Mouse (Mus musculus): ENCODE results near the gene Gimap3. TPM values are rescaled to one million over a fixed set of nuclear protein-coding genes. Genes with fewer than 3 reads are reported as not detected.

Gimap3 gene
- polyA plus RNA-seq (2015; fragmentation: Nextera tagmentation; extraction: Ambion mirVana) = 0.14 and 0.17 TPM in 2 replicates

- no peak within 1 kb of the TSS for H3K9ac ChIP-seq (ENCODE audit: low read length)
- no peaks in the 10 kb centered on the region for H3K4me1 ChIP-seq (ENCODE audit: control insufficient read depth, insufficient read depth, low read length)
- H3K4me2 ChIP-seq (ENCODE audit: low read depth, low read length) = no peak within 1 kb of the TSS
- H3K27me3 ChIP-seq (ENCODE audit: control insufficient read depth, insufficient read depth, low read length) = no peaks in the 10 kb centered on the region
- no peak within 1 kb of the TSS for H3K27ac ChIP-seq (ENCODE audit: low read length)
- no peak within 1 kb of the TSS for H3K4me3 ChIP-seq (replicated peaks; ENCODE audit: low read length)
- no peaks in the 10 kb centered on the region for H3K9me3 ChIP-seq (replicated peaks; ENCODE audit: control insufficient read depth, low read length)
- ATAC-seq (ENCODE audit: insufficient read depth, low FRiP score) = no peak
- H3K36me3 ChIP-seq (ENCODE audit: control insufficient read depth, insufficient read depth, low read length) = no peaks in the 10 kb centered on the region
- WGBS = 89% methylated on average over 3 of the region's 3 CpGs
Measured at GRCm38 (mm10) chr6:48770696-48771095, at the start of gene Gimap3. Gene Gimap3 (minus strand): TSS chr6:48770851.

- Histone ChIP-seq H3K27ac (ENCODE audit: low read length) (no peak overlapping the region), H3K4me1 (ENCODE audit: control insufficient read depth, insufficient read depth, low read length) (no peaks in the 10 kb centered on the region), H3K36me3 (ENCODE audit: control insufficient read depth, insufficient read depth, low read length) (no peaks in the 10 kb centered on the region), H3K4me2 (ENCODE audit: low read depth, low read length) (no peak overlapping the region), H3K27me3 (ENCODE audit: control insufficient read depth, insufficient read depth, low read length) (no peaks in the 10 kb centered on the region), H3K9ac (ENCODE audit: low read length) (no peak overlapping the region), H3K9me3 (replicated peaks; ENCODE audit: control insufficient read depth, low read length) (no peaks in the 10 kb centered on the region; the same call in 1 of the 2 replicates), H3K4me3 (replicated peaks; ENCODE audit: low read length) (no peak overlapping the region)
- ATAC-seq (ENCODE audit: insufficient read depth, low FRiP score) = no peak
- 4% methylated on average over 6 of the region's 6 CpGs for WGBS
Measured at GRCm38 (mm10) chr6:48817815-48818214, 47.2 kb upstream of the Gimap3 start.

- H3K36me3 ChIP-seq (ENCODE audit: control insufficient read depth, insufficient read depth, low read length) = no peaks in the 10 kb centered on the region
- H3K27ac ChIP-seq (ENCODE audit: low read length) = no peak overlapping the region
- H3K9me3 ChIP-seq (replicated peaks; ENCODE audit: control insufficient read depth, low read length) = no peaks in the 10 kb centered on the region; the same call in 1 of the 2 replicates
- no peak overlapping the region for H3K4me3 ChIP-seq (replicated peaks; ENCODE audit: low read length)
- H3K27me3 ChIP-seq (ENCODE audit: control insufficient read depth, insufficient read depth, low read length) = no peaks in the 10 kb centered on the region
- H3K4me2 ChIP-seq (ENCODE audit: low read depth, low read length) = no peak overlapping the region
- no peak overlapping the region for H3K9ac ChIP-seq (ENCODE audit: low read length)
- ATAC-seq (ENCODE audit: insufficient read depth, low FRiP score) = no peak
- no peaks in the 10 kb centered on the region for H3K4me1 ChIP-seq (ENCODE audit: control insufficient read depth, insufficient read depth, low read length)
Measured at GRCm38 (mm10) chr6:48815013-48815412, 44.4 kb upstream of the Gimap3 start.

- H3K4me2 ChIP-seq (ENCODE audit: low read depth, low read length) = no peak overlapping the region
- WGBS = 37% methylated on average over 3 of the region's 3 CpGs
- H3K4me1 ChIP-seq (ENCODE audit: control insufficient read depth, insufficient read depth, low read length) = no peaks in the 10 kb centered on the region
- H3K36me3 ChIP-seq (ENCODE audit: control insufficient read depth, insufficient read depth, low read length) = no peaks in the 10 kb centered on the region
- ATAC-seq (ENCODE audit: insufficient read depth, low FRiP score) = peak; percentile 44; the same call in 1 of the 2 replicates
- peaks cover 3% of the 10 kb centered on the region; the same call in 1 of the 2 replicates for H3K9me3 ChIP-seq (replicated peaks; ENCODE audit: control insufficient read depth, low read length)
- no peak overlapping the region for H3K9ac ChIP-seq (ENCODE audit: low read length)
- no peaks in the 10 kb centered on the region for H3K27me3 ChIP-seq (ENCODE audit: control insufficient read depth, insufficient read depth, low read length)
- H3K4me3 ChIP-seq (replicated peaks; ENCODE audit: low read length) = no peak overlapping the region
- peak overlapping the region; percentile 69; the same call in 1 of the 2 replicates for H3K27ac ChIP-seq (ENCODE audit: low read length)
Measured at GRCm38 (mm10) chr6:48809494-48810219, 39.0 kb upstream of the Gimap3 start.

- Histone ChIP-seq H3K9me3 (replicated peaks; ENCODE audit: control insufficient read depth, low read length) (0 out of 2 replicates have a peak, but pooled peaks cover 3% of the 10 kb centered on the region), H3K9ac (ENCODE audit: low read length) (no peak overlapping the region), H3K4me1 (ENCODE audit: control insufficient read depth, insufficient read depth, low read length) (no peaks in the 10 kb centered on the region), H3K4me3 (replicated peaks; ENCODE audit: low read length) (no peak overlapping the region), H3K27ac (ENCODE audit: low read length) (no peak overlapping the region), H3K4me2 (ENCODE audit: low read depth, low read length) (no peak overlapping the region), H3K36me3 (ENCODE audit: control insufficient read depth, insufficient read depth, low read length) (no peaks in the 10 kb centered on the region), H3K27me3 (ENCODE audit: control insufficient read depth, insufficient read depth, low read length) (no peaks in the 10 kb centered on the region)
- 92% methylated on average over 3 of the region's 3 CpGs for WGBS
- ATAC-seq (ENCODE audit: insufficient read depth, low FRiP score) = no peak
Measured at GRCm38 (mm10) chr6:48806746-48807145, 36.1 kb upstream of the Gimap3 start.

GRCm38 (mm10) chr6:48804346-48804745 lies 33.7 kb upstream of the Gimap3 start:
- Histone ChIP-seq H3K27ac (ENCODE audit: low read length) (no peak overlapping the region), H3K4me2 (ENCODE audit: low read depth, low read length) (no peak overlapping the region), H3K4me1 (ENCODE audit: control insufficient read depth, insufficient read depth, low read length) (no peaks in the 10 kb centered on the region), H3K9ac (ENCODE audit: low read length) (no peak overlapping the region), H3K9me3 (replicated peaks; ENCODE audit: control insufficient read depth, low read length) (0 out of 2 replicates have a peak, but pooled peaks cover 3% of the 10 kb centered on the region), H3K4me3 (replicated peaks; ENCODE audit: low read length) (no peak overlapping the region), H3K27me3 (ENCODE audit: control insufficient read depth, insufficient read depth, low read length) (no peaks in the 10 kb centered on the region), H3K36me3 (ENCODE audit: control insufficient read depth, insufficient read depth, low read length) (no peaks in the 10 kb centered on the region)
- ATAC-seq (ENCODE audit: insufficient read depth, low FRiP score) = no peak
- WGBS = 87% methylated on average over 5 of the region's 5 CpGs

GRCm38 (mm10) chr6:48803406-48804051 lies 32.9 kb upstream of the Gimap3 start:
- Histone ChIP-seq H3K4me3 (replicated peaks; ENCODE audit: low read length) (no peak overlapping the region), H3K9me3 (replicated peaks; ENCODE audit: control insufficient read depth, low read length) (0 out of 2 replicates have a peak, but pooled peaks cover 3% of the 10 kb centered on the region), H3K4me1 (ENCODE audit: control insufficient read depth, insufficient read depth, low read length) (no peaks in the 10 kb centered on the region), H3K27me3 (ENCODE audit: control insufficient read depth, insufficient read depth, low read length) (no peaks in the 10 kb centered on the region), H3K36me3 (ENCODE audit: control insufficient read depth, insufficient read depth, low read length) (no peaks in the 10 kb centered on the region), H3K9ac (ENCODE audit: low read length) (no peak overlapping the region), H3K27ac (ENCODE audit: low read length) (no peak overlapping the region), H3K4me2 (ENCODE audit: low read depth, low read length) (no peak overlapping the region)
- no peak for ATAC-seq (ENCODE audit: insufficient read depth, low FRiP score)

GRCm38 (mm10) chr6:48801897-48802296 lies 31.2 kb upstream of the Gimap3 start:
- H3K9ac ChIP-seq (ENCODE audit: low read length) = no peak overlapping the region
- no peak overlapping the region for H3K4me2 ChIP-seq (ENCODE audit: low read depth, low read length)
- WGBS = 88% methylated on average over 1 of the region's 1 CpGs
- no peaks in the 10 kb centered on the region for H3K27me3 ChIP-seq (ENCODE audit: control insufficient read depth, insufficient read depth, low read length)
- H3K27ac ChIP-seq (ENCODE audit: low read length) = no peak overlapping the region
- ATAC-seq (ENCODE audit: insufficient read depth, low FRiP score) = no peak
- 0 out of 2 replicates have a peak, but pooled peaks cover 3% of the 10 kb centered on the region for H3K9me3 ChIP-seq (replicated peaks; ENCODE audit: control insufficient read depth, low read length)
- H3K36me3 ChIP-seq (ENCODE audit: control insufficient read depth, insufficient read depth, low read length) = no peaks in the 10 kb centered on the region
- no peak overlapping the region for H3K4me3 ChIP-seq (replicated peaks; ENCODE audit: low read length)
- H3K4me1 ChIP-seq (ENCODE audit: control insufficient read depth, insufficient read depth, low read length) = no peaks in the 10 kb centered on the region

GRCm38 (mm10) chr6:48787867-48788266 lies 17.2 kb upstream of the Gimap3 start:
- ATAC-seq (ENCODE audit: insufficient read depth, low FRiP score) = no peak
- Histone ChIP-seq H3K4me3 (replicated peaks; ENCODE audit: low read length) (no peak overlapping the region), H3K4me2 (ENCODE audit: low read depth, low read length) (no peak overlapping the region), H3K36me3 (ENCODE audit: control insufficient read depth, insufficient read depth, low read length) (no peaks in the 10 kb centered on the region), H3K9me3 (replicated peaks; ENCODE audit: control insufficient read depth, low read length) (no peaks in the 10 kb centered on the region), H3K27me3 (ENCODE audit: control insufficient read depth, insufficient read depth, low read length) (no peaks in the 10 kb centered on the region), H3K4me1 (ENCODE audit: control insufficient read depth, insufficient read depth, low read length) (no peaks in the 10 kb centered on the region; the same call in 1 of the 2 replicates), H3K9ac (ENCODE audit: low read length) (no peak overlapping the region), H3K27ac (ENCODE audit: low read length) (no peak overlapping the region)
- 79% methylated on average over 2 of the region's 2 CpGs for WGBS
